In the genomic region with DNA sequence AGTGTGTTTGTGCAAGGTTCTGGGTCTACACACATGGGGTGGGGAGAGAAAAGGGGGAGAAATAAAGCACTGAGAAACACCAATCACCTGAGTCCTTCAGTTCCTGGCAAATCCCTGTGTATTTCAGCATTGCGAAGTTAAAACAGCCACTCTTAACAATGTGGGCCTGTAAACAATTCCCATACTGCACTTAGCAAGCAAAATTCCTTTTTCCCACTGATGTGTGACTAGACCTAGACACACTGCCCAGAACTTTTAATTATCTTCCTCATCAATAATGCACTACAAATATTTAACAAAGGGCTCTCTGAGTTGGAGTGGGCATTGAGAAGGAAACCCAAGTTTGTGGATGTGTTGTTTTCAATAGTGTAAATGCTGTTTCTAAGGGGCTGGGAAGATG, we compare ENCODE assay signal across 25 mouse cellular contexts.
"Had no signal": no experiment of that assay in that cellular context is flagged by ENCODE, and none has a peak within 500 bp of the region (broad histone marks: within the 10 kb centered on the region; RNA-seq: fewer than 3 reads in every experiment).

No protein-coding gene starts in this region.

- H3K27me3 ChIP-seq: heart, embryonic 13.5 days; heart, embryonic 15.5 days; hindbrain, embryonic 13.5 days; hindbrain, embryonic 15.5 days; limb, embryonic 12.5 days; liver, embryonic 13.5 days; liver, embryonic 15.5 days had no signal

- H3K4me2 ChIP-seq: heart, embryonic 11.5 days; heart, embryonic 13.5 days; heart, embryonic 15.5 days; hindbrain, embryonic 13.5 days; hindbrain, embryonic 15.5 days; limb, embryonic 12.5 days; liver, embryonic 11.5 days; liver, embryonic 13.5 days; liver, embryonic 15.5 days had no signal

- DNase-seq: forebrain, postnatal 0 days; gastrocnemius, postnatal 10 days; gastrocnemius, postnatal 36 days; heart, adult 2 months; heart, postnatal 14 days; heart, postnatal 36 days; kidney, adult 2 months; kidney, adult 9 months; kidney, postnatal 14 days; kidney, postnatal 36 days; layer of hippocampus, adult 9-11 months; liver; liver, embryonic 13.5 days had no signal

- H3K4me1 ChIP-seq: heart, embryonic 13.5 days; heart, embryonic 15.5 days; hindbrain, embryonic 13.5 days; hindbrain, embryonic 15.5 days; limb, embryonic 10.5 days; limb, embryonic 12.5 days; liver, embryonic 13.5 days; liver, embryonic 15.5 days had no signal

- H3K4me3 ChIP-seq: heart, adult 2 months; heart, embryonic 13.5 days; heart, embryonic 15.5 days; hindbrain, embryonic 13.5 days; hindbrain, embryonic 15.5 days; left cerebral cortex, adult 2 months; limb, embryonic 10.5 days; limb, embryonic 12.5 days; liver, embryonic 13.5 days; liver, embryonic 15.5 days had no signal

- H3K9me3 ChIP-seq: heart, embryonic 13.5 days; heart, embryonic 15.5 days; hindbrain, embryonic 13.5 days; hindbrain, embryonic 15.5 days; limb, embryonic 10.5 days; limb, embryonic 12.5 days; liver, embryonic 13.5 days; liver, embryonic 15.5 days had no signal

- ATAC-seq: forebrain, postnatal 0 days; hindbrain, postnatal 0 days; intestine, embryonic 16.5 days had no signal

- H3K9ac ChIP-seq: forebrain, postnatal 0 days; heart, embryonic 13.5 days; heart, embryonic 15.5 days; hindbrain, embryonic 13.5 days; hindbrain, embryonic 15.5 days; limb, embryonic 12.5 days; liver, embryonic 13.5 days; liver, embryonic 15.5 days had no signal

- H3K36me3 ChIP-seq: heart, embryonic 13.5 days; heart, embryonic 15.5 days; hindbrain, embryonic 13.5 days; hindbrain, embryonic 15.5 days; limb, embryonic 10.5 days; limb, embryonic 12.5 days; liver, embryonic 13.5 days; liver, embryonic 15.5 days had no signal

- H3K27ac ChIP-seq: heart, adult 2 months; heart, embryonic 13.5 days; heart, embryonic 15.5 days; hindbrain, embryonic 13.5 days; hindbrain, embryonic 15.5 days; hindbrain, postnatal 0 days; left cerebral cortex, adult 2 months; limb, embryonic 10.5 days; limb, embryonic 12.5 days; liver, embryonic 13.5 days; liver, embryonic 15.5 days had no signal
